Mouse (Mus musculus) cerebellum, adult 2 months (tissue): Measurements from ENCODE around the gene Fig4. TPM values are rescaled to one million over a fixed set of nuclear protein-coding genes. Genes with fewer than 3 reads are reported as not detected.
A peak's percentile ranks its signal among the peaks of the same experiment; 100 is the strongest.

Source experiments
- DNase-seq, 2 experiments: peaks; one replicate each; pipeline ENCODE4 v3.0.0; 2021
- H3K27ac ChIP-seq: fragments of 200-500 bp; 2 replicates; pipeline ENCODE4 v1.5.1; 2012; ENCODE audit warnings: low read length, control low read depth, inconsistent platforms; ENCODE audit not compliant: insufficient read depth
- H3K27me3 ChIP-seq: fragments of 200-500 bp; 2 replicates; pipeline ENCODE4 v1.6.1; 2012; ENCODE audit warnings: inconsistent platforms, mild to moderate bottlenecking, low read length, moderate library complexity; ENCODE audit not compliant: control insufficient read depth, insufficient read depth
- H3K4me1 ChIP-seq: fragments of 200-500 bp; 2 replicates; pipeline ENCODE4 v1.6.1; 2011; ENCODE audit warnings: low read length; ENCODE audit not compliant: control insufficient read depth, insufficient read depth
- H3K4me3 ChIP-seq: fragments of 200-500 bp; replicated peaks from 2 replicates; pipeline ENCODE3; 2011; ENCODE audit warnings: mild to moderate bottlenecking, low read depth, low read length, control low read depth; ENCODE audit not compliant: insufficient read depth
- CTCF ChIP-seq: fragments of 200-500 bp; IDR thresholded peaks from 2 replicates; pipeline ENCODE4 v1.5.1; 2011; ENCODE audit warnings: low read depth, mild to moderate bottlenecking, control low read depth, low read length, moderate library complexity, borderline replicate concordance; ENCODE audit not compliant: insufficient read depth
- POLR2A ChIP-seq: fragments of 200-500 bp; IDR thresholded peaks from 2 replicates; pipeline ENCODE4 v1.6.1; 2011; ENCODE audit warnings: low read length, control low read depth, borderline replicate concordance; ENCODE audit not compliant: insufficient read depth
- WGBS: fragments of 180-500 bp; shearing (Covaris S2); methylation state at CpG from one replicate; pipeline ENCODE4 v1.1.7; 2018; 5-methylcytosine and 5-hydroxymethylcytosine counted together
- polyA plus RNA-seq: library from polyadenylated mRNA; depleted of rRNA; stranded (reverse); fragments of >200 nt; gene quantifications from 2 replicates; pipeline ENCODE4 v1.2.3, GENCODE M21; 2012

Gene Fig4
- polyA plus RNA-seq, 1 experiment, result 19.3 TPM

DNA sequence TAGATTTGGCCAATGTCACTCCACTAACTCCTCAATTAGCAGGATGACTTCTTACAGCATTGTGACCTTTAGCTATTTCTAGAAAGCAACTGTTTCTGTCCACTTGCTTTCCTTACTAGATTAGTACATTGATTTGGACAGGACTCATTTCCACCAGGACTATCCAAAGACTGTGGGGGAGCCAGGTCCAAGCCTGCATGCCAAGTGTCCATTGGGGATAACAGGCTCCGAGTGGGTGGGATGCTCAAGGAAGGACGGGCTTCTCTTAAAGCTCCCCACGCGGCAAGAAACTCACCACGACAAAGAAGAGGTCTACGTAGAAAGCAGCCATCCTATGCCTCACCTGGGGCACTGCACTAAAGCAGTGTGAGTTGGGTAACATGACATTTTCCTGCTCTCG lies 75.4 kb downstream of the Fig4 start:
- no peak for DNase-seq
- no peaks in the 10 kb centered on the region for H3K27me3 ChIP-seq
- no peak for TF ChIP-seq CTCF
- no peak for TF ChIP-seq POLR2A
- H3K27ac ChIP-seq, result no peak overlapping the region
- no peak overlapping the region for H3K4me3 ChIP-seq
- no peaks in the 10 kb centered on the region for H3K4me1 ChIP-seq
- 25% methylated on average over 7 of the region's 7 CpGs for WGBS

GRCm38 (mm10) chr10:41223499-41223898 lies 79.6 kb downstream of the Fig4 start:
- TF ChIP-seq POLR2A (no peak), CTCF (no peak)
- 70% methylated on average over 4 of the region's 4 CpGs for WGBS
- no peak overlapping the region for H3K4me3 ChIP-seq
- no peaks in the 10 kb centered on the region for H3K27me3 ChIP-seq
- H3K27ac ChIP-seq, result no peak overlapping the region
- H3K4me1 ChIP-seq, result peaks cover 4% of the 10 kb centered on the region; the same call in 1 of the 2 replicates
- DNase-seq, result no peak

DNA sequence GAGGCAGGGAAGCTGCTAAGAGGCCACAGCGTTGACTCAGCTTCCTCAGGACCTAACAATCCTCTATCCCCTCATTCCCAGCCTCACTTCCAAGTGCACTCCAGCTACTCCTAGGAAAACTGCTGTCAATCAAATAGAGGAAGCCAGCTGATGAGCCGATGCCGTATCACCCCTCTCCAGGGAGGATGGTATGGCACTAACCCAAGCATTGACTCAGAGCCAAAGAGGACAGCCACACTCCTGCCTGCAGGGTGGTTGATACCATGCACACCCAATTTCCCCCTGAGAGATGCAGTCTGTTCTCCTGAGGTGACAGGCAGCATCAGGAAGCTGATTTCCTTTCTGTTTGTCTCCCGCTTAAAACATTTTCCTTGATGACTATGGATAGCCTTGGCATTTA lies 81.9 kb downstream of the Fig4 start:
- H3K4me1 ChIP-seq, result peaks cover 4% of the 10 kb centered on the region; the same call in 1 of the 2 replicates
- 25% methylated on average over 4 of the region's 4 CpGs for WGBS
- H3K4me3 ChIP-seq, result no peak overlapping the region
- TF ChIP-seq CTCF (no peak), POLR2A (no peak)
- no peak overlapping the region for H3K27ac ChIP-seq
- DNase-seq, result peak in 1 of 2 experiments; percentile 11
- H3K27me3 ChIP-seq, result no peaks in the 10 kb centered on the region

- 79% methylated on average over 10 of the region's 10 CpGs for WGBS
- no peak overlapping the region for H3K27ac ChIP-seq
These were observed 84.2 kb downstream of the Fig4 start for GRCm38 (mm10) chr10:41218897-41219296.

GRCm38 (mm10) chr10:41214083-41214482 lies 89.0 kb downstream of the Fig4 start:
- no peak for DNase-seq
- H3K4me1 ChIP-seq, result no peaks in the 10 kb centered on the region; the same call in 1 of the 2 replicates
- TF ChIP-seq POLR2A, result no peak
- no peak for TF ChIP-seq CTCF
- no peaks in the 10 kb centered on the region for H3K27me3 ChIP-seq
- no peak overlapping the region for H3K27ac ChIP-seq
- H3K4me3 ChIP-seq, result no peak overlapping the region
- 79% methylated on average over 3 of the region's 3 CpGs for WGBS

More at GRCm38 (mm10) chr10:41218897-41219296, 84.2 kb downstream of the Fig4 start:
- no peak for DNase-seq
- no peak overlapping the region for H3K4me3 ChIP-seq
- peaks cover 4% of the 10 kb centered on the region; the same call in 1 of the 2 replicates for H3K4me1 ChIP-seq
- TF ChIP-seq CTCF (no peak), POLR2A (no peak)
- H3K27me3 ChIP-seq, result no peaks in the 10 kb centered on the region

DNA sequence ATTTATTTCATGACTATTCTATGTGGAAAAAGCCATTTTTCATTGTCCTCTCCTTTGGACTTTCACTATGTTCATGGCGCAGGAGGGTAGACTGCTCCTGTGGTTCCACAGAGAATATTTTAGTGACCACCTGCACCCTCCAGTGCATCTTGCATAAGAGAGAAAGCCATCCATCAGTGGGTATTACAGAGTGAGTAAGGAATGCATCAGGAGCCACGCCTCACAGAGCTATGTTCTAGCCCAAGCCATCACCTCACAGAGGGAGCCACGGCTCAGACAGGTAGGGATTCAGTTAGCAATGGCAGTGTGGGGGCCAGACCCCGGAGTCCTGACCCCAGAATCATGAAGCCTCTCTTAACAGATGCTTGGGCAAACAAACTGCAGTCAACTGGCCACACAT lies 93.5 kb downstream of the Fig4 start:
- Histone ChIP-seq H3K4me3 (no peak overlapping the region), H3K4me1 (no peaks in the 10 kb centered on the region; the same call in 1 of the 2 replicates), H3K27me3 (no peaks in the 10 kb centered on the region), H3K27ac (no peak overlapping the region)
- no peak for TF ChIP-seq CTCF
- TF ChIP-seq POLR2A, result no peak
- 75% methylated on average over 4 of the region's 4 CpGs for WGBS
- no peak for DNase-seq

GRCm38 (mm10) chr10:41208860-41209377 lies 94.1 kb downstream of the Fig4 start:
- Histone ChIP-seq H3K4me3 (no peak overlapping the region), H3K27me3 (no peaks in the 10 kb centered on the region), H3K27ac (no peak overlapping the region), H3K4me1 (no peaks in the 10 kb centered on the region; the same call in 1 of the 2 replicates)
- no peak for DNase-seq
- TF ChIP-seq CTCF (no peak), POLR2A (no peak)
- 81% methylated on average over 6 of the region's 6 CpGs for WGBS

- no peak for TF ChIP-seq POLR2A
- no peak for TF ChIP-seq CTCF
- Histone ChIP-seq H3K4me3 (no peak overlapping the region), H3K4me1 (no peaks in the 10 kb centered on the region; the same call in 1 of the 2 replicates), H3K27ac (no peak overlapping the region), H3K27me3 (no peaks in the 10 kb centered on the region)
- no peak for DNase-seq
- 88% methylated on average over 2 of the region's 2 CpGs for WGBS
These were observed 97.4 kb downstream of the Fig4 start for GRCm38 (mm10) chr10:41205647-41206046.
